Mouse (Mus musculus) left cerebral cortex, postnatal 14 days (tissue): ENCODE measurements around the gene Wnt3. TPM values are rescaled to one million over a fixed set of nuclear protein-coding genes. Genes with fewer than 3 reads are reported as not detected.

ENCODE experiments used
- DNase-seq, 2 experiments: peaks; one replicate each; pipeline ENCODE4 v3.0.0; 2021 to 2022; ENCODE audit warnings: low spot score in 2 of 2, mixed read lengths in 1 of 2
- intact Hi-C: fragments of 180-260 bp; cut with DNase I; formaldehyde crosslinking; loops from one replicate; pipeline ENCODE4 v1.15.1; 2025
- total RNA-seq, 2 experiments: library from RNA; stranded (reverse); gene quantifications; 2 replicates each; pipeline ENCODE4 v1.2.3; 2021

Wnt3 gene
- total RNA-seq, 2 experiments from 2014 or later, result 0.82 to 0.83 TPM

GRCm38 (mm10) chr11:103765556-103766011, 8.4 kb upstream of the Wnt3 start:
- intact Hi-C loops, result no loop called here
- no peak for DNase-seq

GRCm38 (mm10) chr11:103771160-103771817, 2.7 kb upstream of the Wnt3 start:
- intact Hi-C loops, result no loop called here
- DNase-seq, result no peak

GRCm38 (mm10) chr11:103772505-103773386, 1.2 kb upstream of the Wnt3 start:
- intact Hi-C loops, result no loop called here
- no peak for DNase-seq

- intact Hi-C loops, result no loop called here
- DNase-seq, result no peak
These were observed 229 bp downstream of the Wnt3 start for GRCm38 (mm10) chr11:103774228-103774530.

- intact Hi-C loops, result no loop called here
- peak in 1 of 2 experiments; percentile 17 for DNase-seq
These were observed 6.2 kb downstream of the Wnt3 start for GRCm38 (mm10) chr11:103780152-103780551.

GRCm38 (mm10) chr11:103789951-103790350, 16.0 kb downstream of the Wnt3 start:
- no peak for DNase-seq

GRCm38 (mm10) chr11:103801128-103801527, 27.2 kb downstream of the Wnt3 start:
- intact Hi-C loops, result no loop called here

More at GRCm38 (mm10) chr11:103789951-103790350, 16.0 kb downstream of the Wnt3 start:
- intact Hi-C loops, result no loop called here

GRCm38 (mm10) chr11:103804126-103804525, 30.2 kb downstream of the Wnt3 start:
- intact Hi-C loops, result no loop called here
- DNase-seq, result no peak

More at GRCm38 (mm10) chr11:103801128-103801527, 27.2 kb downstream of the Wnt3 start:
- DNase-seq, result peak in 1 of 2 experiments; percentile 32

- DNase-seq, result no peak
- intact Hi-C loops, result no loop called here
These were observed 30.9 kb downstream of the Wnt3 start for GRCm38 (mm10) chr11:103804804-103805203.

- no peak for DNase-seq
These were observed 34.0 kb downstream of the Wnt3 start for GRCm38 (mm10) chr11:103807966-103808365.

GRCm38 (mm10) chr11:103808771-103809610, 35.0 kb downstream of the Wnt3 start:
- no peak for DNase-seq
- intact Hi-C loops, result no loop called here

More at GRCm38 (mm10) chr11:103807966-103808365, 34.0 kb downstream of the Wnt3 start:
- intact Hi-C loops, result no loop called here

GRCm38 (mm10) chr11:103809611-103810598, 36.0 kb downstream of the Wnt3 start:
- peak; percentile 28 to 31 for DNase-seq
- intact Hi-C loops, result no loop called here

GRCm38 (mm10) chr11:103810631-103811030, 36.7 kb downstream of the Wnt3 start:
- intact Hi-C loops, result no loop called here
- DNase-seq, result no peak

- peak; percentile 38 to 45 for DNase-seq
- intact Hi-C loops, result no loop called here
These were observed 37.3 kb downstream of the Wnt3 start for GRCm38 (mm10) chr11:103811246-103811645.

- DNase-seq, result no peak
- intact Hi-C loops, result no loop called here
These were observed 40.9 kb downstream of the Wnt3 start for GRCm38 (mm10) chr11:103814808-103815207.

- DNase-seq, result no peak
- intact Hi-C loops, result no loop called here
These were observed 42.0 kb downstream of the Wnt3 start for GRCm38 (mm10) chr11:103815986-103816385.

GRCm38 (mm10) chr11:103816719-103817118, 42.8 kb downstream of the Wnt3 start:
- intact Hi-C loops, result no loop called here
- DNase-seq, result no peak

- DNase-seq, result no peak
- intact Hi-C loops, result no loop called here
These were observed 53.3 kb downstream of the Wnt3 start for GRCm38 (mm10) chr11:103827201-103827600.

- intact Hi-C loops, result no loop called here
- DNase-seq, result no peak
These were observed 54.9 kb downstream of the Wnt3 start for GRCm38 (mm10) chr11:103828866-103829265.
